Mouse (Mus musculus) forebrain, embryonic 10.5 days (tissue): Measurements from ENCODE around the gene Bhlhe40. TPM values are rescaled to one million over a fixed set of nuclear protein-coding genes. Genes with fewer than 3 reads are reported as not detected.

ENCODE experiments used
- DNase-seq: peaks from one replicate; pipeline ENCODE4 v3.0.0-alpha.2; 2017; ENCODE audit warnings: low spot score; ENCODE audit errors: extremely low spot score
- H3K27ac ChIP-seq: fragments of 300-500 bp; sonication (generic); 2 replicates; pipeline ENCODE4 v1.5.1; 2016; ENCODE audit warnings: mild to moderate bottlenecking
- H3K27me3 ChIP-seq: fragments of 300-500 bp; sonication (generic); 2 replicates; pipeline ENCODE4 v1.6.1; 2016; ENCODE audit warnings: mild to moderate bottlenecking; ENCODE audit not compliant: poor library complexity, severe bottlenecking
- H3K36me3 ChIP-seq: fragments of 300-500 bp; sonication (generic); replicated peaks from 2 replicates; pipeline ENCODE4 v1.6.1; 2016; ENCODE audit warnings: mild to moderate bottlenecking, moderate library complexity
- H3K4me1 ChIP-seq: fragments of 300-500 bp; sonication (generic); 2 replicates; pipeline ENCODE4 v1.6.1; 2016
- H3K4me3 ChIP-seq: fragments of 300-500 bp; sonication (generic); 2 replicates; pipeline ENCODE4 v1.5.1; 2016; ENCODE audit warnings: mild to moderate bottlenecking, moderate library complexity
- H3K9me3 ChIP-seq: fragments of 300-500 bp; sonication (generic); 2 replicates; pipeline ENCODE4 v1.6.1; 2016; ENCODE audit warnings: mild to moderate bottlenecking, moderate library complexity
- WGBS: fragments of 180-500 bp; shearing (Covaris S2); methylation state at CpG from one replicate; pipeline ENCODE4 v1.1.7; 2016; 5-methylcytosine and 5-hydroxymethylcytosine counted together
- polyA plus RNA-seq: library from polyadenylated mRNA; unstranded; fragments of >200 nt; fragmentation: Nextera tagmentation; extraction: Ambion mirVana; gene quantifications from 2 replicates; pipeline ENCODE4 v1.2.1, GENCODE M21; 2016

The Bhlhe40 gene
- polyA plus RNA-seq, 1 experiment from 2014 or later = 3.1 TPM

GRCm38 (mm10) chr6:108702648-108703047 is 42.2 kb downstream of the Bhlhe40 start:
- H3K4me3 ChIP-seq = no peak overlapping the region
- no peak for DNase-seq
- peaks cover 40% of the 10 kb centered on the region for H3K27me3 ChIP-seq
- H3K4me1 ChIP-seq = peaks cover 55% of the 10 kb centered on the region
- 30% methylated on average over 3 of the region's 3 CpGs for whole genome bisulfite sequencing
- H3K9me3 ChIP-seq = no peaks in the 10 kb centered on the region
- H3K36me3 ChIP-seq = no peaks in the 10 kb centered on the region
- no peak overlapping the region for H3K27ac ChIP-seq

GRCm38 (mm10) chr6:108703085-108703484 is 42.7 kb downstream of the Bhlhe40 start:
- 89% methylated on average over 1 of the region's 1 CpGs for WGBS
- H3K4me3 ChIP-seq = no peak overlapping the region
- H3K4me1 ChIP-seq = peaks cover 50% of the 10 kb centered on the region
- no peak overlapping the region for H3K27ac ChIP-seq
- DNase-seq = no peak
- no peaks in the 10 kb centered on the region for H3K9me3 ChIP-seq
- H3K27me3 ChIP-seq = peaks cover 44% of the 10 kb centered on the region
- H3K36me3 ChIP-seq = no peaks in the 10 kb centered on the region

GRCm38 (mm10) chr6:108704316-108705080 is 44.1 kb downstream of the Bhlhe40 start:
- DNase-seq = no peak
- H3K9me3 ChIP-seq = no peaks in the 10 kb centered on the region
- peaks cover 48% of the 10 kb centered on the region for H3K27me3 ChIP-seq
- H3K4me3 ChIP-seq = no peak overlapping the region
- H3K4me1 ChIP-seq = peaks cover 44% of the 10 kb centered on the region
- H3K27ac ChIP-seq = no peak overlapping the region
- WGBS = 71% methylated on average over 9 of the region's 9 CpGs
- H3K36me3 ChIP-seq = no peaks in the 10 kb centered on the region

- DNase-seq = no peak
- peaks cover 36% of the 10 kb centered on the region for H3K4me1 ChIP-seq
- 70% methylated on average over 6 of the region's 6 CpGs for WGBS
- H3K27ac ChIP-seq = no peak overlapping the region
- no peak overlapping the region for H3K4me3 ChIP-seq
- H3K27me3 ChIP-seq = peaks cover 37% of the 10 kb centered on the region
- no peaks in the 10 kb centered on the region for H3K9me3 ChIP-seq
- H3K36me3 ChIP-seq = no peaks in the 10 kb centered on the region
These were observed 45.5 kb downstream of the Bhlhe40 start for GRCm38 (mm10) chr6:108705957-108706356.

- no peak for DNase-seq
- Histone ChIP-seq H3K36me3 (no peaks in the 10 kb centered on the region), H3K4me1 (peaks cover 27% of the 10 kb centered on the region), H3K9me3 (no peaks in the 10 kb centered on the region), H3K27me3 (peaks cover 31% of the 10 kb centered on the region), H3K27ac (no peak overlapping the region), H3K4me3 (no peak overlapping the region)
- 93% methylated on average over 8 of the region's 8 CpGs for WGBS
These were observed 46.7 kb downstream of the Bhlhe40 start for GRCm38 (mm10) chr6:108706994-108707645.

GRCm38 (mm10) chr6:108709131-108709470 is 48.7 kb downstream of the Bhlhe40 start:
- Histone ChIP-seq H3K27ac (peak overlapping the region; percentile 73), H3K4me3 (peak overlapping the region; percentile 52), H3K9me3 (no peaks in the 10 kb centered on the region), H3K36me3 (no peaks in the 10 kb centered on the region), H3K4me1 (peaks cover 19% of the 10 kb centered on the region), H3K27me3 (peaks cover 31% of the 10 kb centered on the region)
- WGBS = 21% methylated on average over 9 of the region's 9 CpGs
- no peak for DNase-seq

- Histone ChIP-seq H3K27me3 (peaks cover 31% of the 10 kb centered on the region), H3K36me3 (no peaks in the 10 kb centered on the region), H3K27ac (peak overlapping the region; percentile 73), H3K4me3 (peak overlapping the region; percentile 52), H3K4me1 (peaks cover 15% of the 10 kb centered on the region), H3K9me3 (no peaks in the 10 kb centered on the region)
- under 1% methylated on average over 29 of the region's 29 CpGs for WGBS
- peak; percentile 85 for DNase-seq
These were observed 49.2 kb downstream of the Bhlhe40 start for GRCm38 (mm10) chr6:108709471-108710231.

- 73% methylated on average over 3 of the region's 3 CpGs for WGBS
- H3K4me3 ChIP-seq = no peak overlapping the region
These were observed 50.2 kb downstream of the Bhlhe40 start for GRCm38 (mm10) chr6:108710667-108711066.

GRCm38 (mm10) chr6:108711192-108711964 is 50.9 kb downstream of the Bhlhe40 start:
- Histone ChIP-seq H3K4me1 (peaks cover 15% of the 10 kb centered on the region), H3K9me3 (no peaks in the 10 kb centered on the region), H3K27me3 (peaks cover 31% of the 10 kb centered on the region), H3K27ac (no peak overlapping the region), H3K36me3 (no peaks in the 10 kb centered on the region), H3K4me3 (no peak overlapping the region)
- DNase-seq = no peak
- WGBS = 81% methylated on average over 4 of the region's 4 CpGs

More at GRCm38 (mm10) chr6:108710667-108711066, 50.2 kb downstream of the Bhlhe40 start:
- Histone ChIP-seq H3K9me3 (no peaks in the 10 kb centered on the region), H3K27ac (no peak overlapping the region), H3K4me1 (peaks cover 15% of the 10 kb centered on the region), H3K27me3 (peaks cover 31% of the 10 kb centered on the region), H3K36me3 (no peaks in the 10 kb centered on the region)
- DNase-seq = no peak

- Histone ChIP-seq H3K4me1 (peaks cover 15% of the 10 kb centered on the region), H3K27me3 (peaks cover 27% of the 10 kb centered on the region), H3K9me3 (no peaks in the 10 kb centered on the region), H3K4me3 (no peak overlapping the region), H3K27ac (no peak overlapping the region), H3K36me3 (no peaks in the 10 kb centered on the region)
- no peak for DNase-seq
These were observed 51.7 kb downstream of the Bhlhe40 start for GRCm38 (mm10) chr6:108712148-108712547.

- no peaks in the 10 kb centered on the region for H3K36me3 ChIP-seq
- DNase-seq = no peak
- H3K4me3 ChIP-seq = no peak overlapping the region
- no peaks in the 10 kb centered on the region for H3K9me3 ChIP-seq
- peaks cover 19% of the 10 kb centered on the region for H3K4me1 ChIP-seq
- H3K27me3 ChIP-seq = peaks cover 18% of the 10 kb centered on the region
- WGBS = 75% methylated on average over 7 of the region's 7 CpGs
- no peak overlapping the region for H3K27ac ChIP-seq
These were observed 52.9 kb downstream of the Bhlhe40 start for GRCm38 (mm10) chr6:108713175-108713974.
